Mouse (Mus musculus): Measurements from ENCODE around the gene Zfp212. TPM values are rescaled to one million over a fixed set of nuclear protein-coding genes. Genes with fewer than 3 reads are reported as not detected.

Zfp212 gene
- polyA plus RNA-seq, 1 experiment, result 19.8 TPM

- TF ChIP-seq POLR2A (IDR thresholded peaks at IDR 0.05; ENCODE audit: borderline replicate concordance, extremely low read depth, insufficient read depth, insufficient read length, poor library complexity, severe bottlenecking), result no peak
- TF ChIP-seq CTCF (IDR thresholded peaks at IDR 0.05; ENCODE audit: borderline replicate concordance, extremely low read depth, insufficient read depth, insufficient read length), result no peak
These were observed 15.9 kb upstream of the Zfp212 start for GRCm38 (mm10) chr6:47904361-47904760.

DNA sequence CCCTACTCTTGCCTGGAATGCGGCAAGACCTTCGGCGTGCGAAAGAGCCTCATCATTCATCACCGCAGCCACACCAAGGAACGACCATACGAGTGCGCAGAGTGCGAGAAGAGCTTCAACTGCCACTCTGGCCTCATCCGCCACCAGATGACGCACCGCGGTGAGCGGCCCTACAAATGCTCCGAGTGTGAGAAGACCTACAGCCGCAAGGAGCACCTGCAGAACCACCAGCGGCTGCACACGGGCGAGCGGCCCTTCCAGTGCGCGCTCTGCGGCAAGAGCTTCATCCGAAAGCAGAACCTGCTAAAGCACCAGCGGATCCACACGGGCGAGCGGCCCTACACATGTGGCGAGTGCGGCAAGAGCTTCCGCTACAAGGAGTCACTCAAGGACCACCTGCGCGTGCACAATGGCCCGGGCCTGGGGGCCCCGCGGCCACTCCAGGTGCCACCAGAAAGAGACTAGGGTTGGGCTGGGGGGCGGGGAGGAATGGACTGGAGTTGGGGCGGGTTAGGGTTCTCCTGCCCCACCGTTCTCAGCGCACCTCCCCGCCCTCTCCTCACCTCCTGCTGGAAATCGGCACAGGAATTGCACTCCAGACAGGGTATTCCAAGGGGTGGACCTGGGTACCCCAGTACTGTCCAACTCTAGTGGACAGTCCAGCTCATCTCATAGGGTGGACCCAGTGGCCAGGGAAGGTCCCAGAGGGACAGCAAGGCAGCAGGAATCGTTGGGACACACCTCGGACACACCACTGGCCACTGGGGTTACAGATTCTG, 15.2 kb upstream of the Zfp212 start:
- TF ChIP-seq POLR2A (IDR thresholded peaks at IDR 0.05; ENCODE audit: borderline replicate concordance, extremely low read depth, insufficient read depth, insufficient read length, poor library complexity, severe bottlenecking) (no peak), CTCF (IDR thresholded peaks at IDR 0.05; ENCODE audit: borderline replicate concordance, extremely low read depth, insufficient read depth, insufficient read length) (no peak)
- DNase-seq (ENCODE audit: low read depth), result peak; percentile 9

More at GRCm38 (mm10) chr6:47904361-47904760, 15.9 kb upstream of the Zfp212 start:
- DNase-seq (ENCODE audit: low read depth), result peak; percentile 5

GRCm38 (mm10) chr6:47906326-47906725, 13.9 kb upstream of the Zfp212 start:
- TF ChIP-seq POLR2A (IDR thresholded peaks at IDR 0.05; ENCODE audit: borderline replicate concordance, extremely low read depth, insufficient read depth, insufficient read length, poor library complexity, severe bottlenecking) (no peak), CTCF (IDR thresholded peaks at IDR 0.05; ENCODE audit: borderline replicate concordance, extremely low read depth, insufficient read depth, insufficient read length) (no peak)
- DNase-seq (ENCODE audit: low read depth), result no peak

DNA sequence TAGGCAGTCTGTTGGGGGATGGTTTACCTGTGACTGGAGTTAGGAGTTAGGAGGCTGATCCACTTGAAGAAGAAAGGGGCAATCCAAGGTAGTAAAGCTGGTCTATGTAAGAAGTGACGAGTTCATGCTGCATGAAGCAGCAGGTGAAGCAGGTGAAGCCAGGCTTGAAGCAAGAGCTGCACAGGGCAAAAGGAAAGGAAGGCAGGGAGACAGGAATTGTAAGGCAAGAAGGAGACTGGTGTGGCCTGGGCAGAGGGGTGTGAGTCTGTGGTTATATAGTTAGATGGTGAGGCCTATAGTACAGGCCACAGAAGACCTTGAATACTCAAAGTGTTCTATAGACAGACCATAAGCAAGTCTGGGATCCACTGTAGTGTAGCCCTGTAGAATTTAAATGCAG, 11.3 kb upstream of the Zfp212 start:
- no peak for TF ChIP-seq CTCF (IDR thresholded peaks at IDR 0.05; ENCODE audit: borderline replicate concordance, extremely low read depth, insufficient read depth, insufficient read length)
- no peak for TF ChIP-seq POLR2A (IDR thresholded peaks at IDR 0.05; ENCODE audit: borderline replicate concordance, extremely low read depth, insufficient read depth, insufficient read length, poor library complexity, severe bottlenecking)

DNA sequence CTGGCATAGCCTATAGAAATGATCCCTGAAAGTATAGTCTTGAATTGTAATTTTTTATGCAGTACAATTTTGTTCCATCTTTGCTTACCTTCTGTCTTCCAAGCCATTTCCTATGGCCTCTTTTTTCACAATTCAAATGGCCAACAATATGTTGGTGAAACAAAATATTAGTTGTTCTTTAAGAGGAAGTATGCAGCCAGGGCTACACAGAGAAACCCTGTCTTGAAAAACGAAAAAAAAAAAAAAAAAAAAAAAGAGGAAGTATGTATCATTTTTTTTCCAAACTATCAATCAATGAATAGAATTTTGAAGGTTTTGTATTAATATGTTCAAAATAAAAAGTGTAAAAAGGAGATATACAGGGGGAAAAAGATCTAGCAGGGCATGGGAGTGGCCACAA, 8.6 kb upstream of the Zfp212 start:
- TF ChIP-seq CTCF (IDR thresholded peaks at IDR 0.05; ENCODE audit: borderline replicate concordance, extremely low read depth, insufficient read depth, insufficient read length), result no peak
- no peak for TF ChIP-seq POLR2A (IDR thresholded peaks at IDR 0.05; ENCODE audit: borderline replicate concordance, extremely low read depth, insufficient read depth, insufficient read length, poor library complexity, severe bottlenecking)
- no peak for DNase-seq (ENCODE audit: low read depth)

More for the DNA sequence above, 11.3 kb upstream of the Zfp212 start:
- DNase-seq (ENCODE audit: low read depth), result no peak

DNA sequence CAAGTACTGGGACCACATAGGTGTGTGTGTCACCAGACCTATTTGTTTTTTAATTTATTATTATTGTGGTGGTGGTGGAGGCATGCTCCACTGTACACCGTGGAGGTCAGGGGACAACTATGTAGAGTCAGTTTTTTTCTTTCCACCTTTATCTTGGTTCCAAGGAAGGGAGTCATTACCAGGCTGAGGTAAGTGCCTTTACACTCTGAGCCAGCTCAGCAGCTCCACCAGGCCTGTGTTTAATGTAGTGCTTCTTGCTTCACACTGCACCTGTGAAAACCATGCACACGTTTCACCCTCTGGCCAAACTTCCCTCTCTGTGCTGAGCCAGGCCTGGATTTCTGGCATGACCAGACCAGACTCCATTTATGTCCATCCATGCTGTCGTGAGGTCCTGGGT, 7.3 kb upstream of the Zfp212 start:
- DNase-seq (ENCODE audit: low read depth), result no peak
- TF ChIP-seq CTCF (IDR thresholded peaks at IDR 0.05; ENCODE audit: borderline replicate concordance, extremely low read depth, insufficient read depth, insufficient read length) (no peak), POLR2A (IDR thresholded peaks at IDR 0.05; ENCODE audit: borderline replicate concordance, extremely low read depth, insufficient read depth, insufficient read length, poor library complexity, severe bottlenecking) (no peak)

DNA sequence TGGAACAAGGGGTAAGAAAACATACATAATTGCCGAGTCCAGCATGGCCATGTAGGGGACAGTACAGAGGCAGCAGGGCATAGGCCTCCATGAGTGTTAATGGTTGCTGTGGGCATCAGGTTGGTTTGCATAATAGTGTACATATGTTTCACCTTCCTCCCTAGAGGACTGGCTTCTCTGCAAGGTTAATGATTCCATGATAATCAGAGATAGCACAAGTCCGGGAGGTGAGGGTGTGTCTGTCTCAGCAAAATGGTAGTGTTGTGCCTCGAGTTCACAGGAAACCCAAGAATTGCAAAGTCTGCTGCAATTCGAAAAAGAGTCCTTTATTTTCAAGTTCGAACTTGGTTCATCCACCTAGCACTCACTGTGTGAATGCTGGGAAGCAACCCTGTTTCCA, 3.2 kb upstream of the Zfp212 start:
- DNase-seq (ENCODE audit: low read depth), result no peak
- TF ChIP-seq POLR2A (IDR thresholded peaks at IDR 0.05; ENCODE audit: borderline replicate concordance, extremely low read depth, insufficient read depth, insufficient read length, poor library complexity, severe bottlenecking) (no peak), CTCF (IDR thresholded peaks at IDR 0.05; ENCODE audit: borderline replicate concordance, extremely low read depth, insufficient read depth, insufficient read length) (no peak)

- no peak for DNase-seq (ENCODE audit: low read depth)
- TF ChIP-seq CTCF (IDR thresholded peaks at IDR 0.05; ENCODE audit: borderline replicate concordance, extremely low read depth, insufficient read depth, insufficient read length) (no peak), POLR2A (IDR thresholded peaks at IDR 0.05; ENCODE audit: borderline replicate concordance, extremely low read depth, insufficient read depth, insufficient read length, poor library complexity, severe bottlenecking) (no peak)
These were observed 1.5 kb upstream of the Zfp212 start for GRCm38 (mm10) chr6:47918768-47919274.

DNA sequence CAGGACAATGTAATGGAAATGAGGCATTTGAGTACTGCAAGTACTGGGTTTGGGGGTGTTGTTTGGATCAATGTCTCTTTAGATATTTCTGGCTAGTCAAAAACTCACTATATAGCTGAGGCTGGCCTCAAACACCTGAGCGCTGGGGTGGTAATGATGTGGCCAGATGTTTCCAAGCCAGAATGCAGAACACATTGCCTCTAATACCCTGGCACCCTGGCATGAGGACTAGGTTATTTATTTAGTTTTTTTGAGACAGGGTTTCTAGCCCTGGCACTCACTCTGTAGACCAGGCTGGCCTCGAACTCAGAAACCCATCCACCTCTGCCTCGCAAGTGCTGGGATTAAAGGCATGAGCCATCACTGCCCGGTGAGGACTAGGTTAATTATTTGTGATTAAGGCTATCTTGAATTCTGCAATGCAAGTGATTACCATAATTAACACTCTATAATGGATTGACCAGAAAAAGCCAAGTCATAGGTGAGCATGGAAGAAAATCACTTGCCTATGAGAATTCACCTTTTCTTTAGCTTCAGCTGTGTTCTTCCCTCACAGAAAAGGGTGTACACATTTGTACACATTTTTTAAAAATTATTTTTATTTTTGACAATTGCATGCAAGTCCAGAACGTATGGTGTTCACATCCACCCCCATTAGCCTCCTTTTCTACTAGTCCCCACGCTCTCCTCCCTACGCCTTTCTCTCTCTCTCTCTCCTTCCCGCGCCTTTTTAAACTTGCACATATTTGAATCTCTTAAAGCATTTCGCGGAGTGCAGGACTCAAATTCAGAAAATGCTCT, 430 bp upstream of the Zfp212 start:
- DNase-seq (ENCODE audit: low read depth), result no peak
- TF ChIP-seq CTCF (IDR thresholded peaks at IDR 0.05; ENCODE audit: borderline replicate concordance, extremely low read depth, insufficient read depth, insufficient read length) (no peak), POLR2A (IDR thresholded peaks at IDR 0.05; ENCODE audit: borderline replicate concordance, extremely low read depth, insufficient read depth, insufficient read length, poor library complexity, severe bottlenecking) (no peak)

- DNase-seq (ENCODE audit: low read depth), result peak; percentile 6
These were observed 22.2 kb downstream of the Zfp212 start for GRCm38 (mm10) chr6:47942461-47942860.

DNA sequence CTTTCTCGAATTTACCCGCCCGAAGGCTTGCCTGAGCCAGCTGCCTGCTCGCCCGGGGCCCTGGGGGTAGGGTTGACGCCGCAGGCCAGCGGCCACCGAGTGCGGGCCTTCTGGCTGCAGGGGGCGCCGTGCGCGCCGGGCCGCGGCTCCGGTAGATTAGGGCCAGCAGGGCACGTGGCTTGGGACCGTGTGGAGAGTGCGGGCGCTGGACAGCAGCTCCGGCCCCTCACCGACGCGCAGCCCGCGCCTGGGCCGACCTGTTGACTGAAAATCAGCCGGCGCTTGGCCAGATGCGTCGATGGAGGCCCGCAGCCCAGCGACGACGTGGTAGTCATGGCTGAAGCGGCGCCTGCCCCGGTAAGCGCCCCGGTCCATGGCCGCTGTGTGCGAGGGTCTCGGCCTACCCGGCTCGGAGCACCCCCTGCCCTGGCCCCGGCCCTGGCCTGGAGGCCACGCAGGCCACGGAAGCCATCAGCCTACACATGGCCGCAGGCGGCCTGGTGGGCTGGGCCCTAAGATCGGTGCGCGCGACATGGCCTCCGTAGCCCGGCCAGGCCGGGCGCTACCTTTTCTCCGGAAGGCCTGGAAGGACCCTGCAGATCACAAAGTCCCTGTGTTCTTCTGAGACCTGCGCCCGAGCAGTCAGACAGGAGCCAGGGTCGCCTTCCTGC, 22.9 kb downstream of the Zfp212 start:
- TF ChIP-seq POLR2A (IDR thresholded peaks at IDR 0.05; ENCODE audit: borderline replicate concordance, extremely low read depth, insufficient read depth, insufficient read length, poor library complexity, severe bottlenecking) (no peak), CTCF (IDR thresholded peaks at IDR 0.05; ENCODE audit: borderline replicate concordance, extremely low read depth, insufficient read depth, insufficient read length) (peak; percentile 38; the same call in 1 of the 2 replicates)
- peak; percentile 77 for DNase-seq (ENCODE audit: low read depth)

More at GRCm38 (mm10) chr6:47942461-47942860, 22.2 kb downstream of the Zfp212 start:
- TF ChIP-seq POLR2A (IDR thresholded peaks at IDR 0.05; ENCODE audit: borderline replicate concordance, extremely low read depth, insufficient read depth, insufficient read length, poor library complexity, severe bottlenecking) (no peak), CTCF (IDR thresholded peaks at IDR 0.05; ENCODE audit: borderline replicate concordance, extremely low read depth, insufficient read depth, insufficient read length) (no peak)

All from brain, embryonic 14.5 days (tissue).